Mouse (Mus musculus) thymus, adult 2 months (tissue): Measurements from ENCODE around the gene 2010111I01Rik.

Source experiments
- CTCF ChIP-seq: fragments of 200-500 bp; IDR thresholded peaks from 2 replicates; pipeline ENCODE4 v1.5.1; 2012; ENCODE audit warnings: mild to moderate bottlenecking, control low read depth, low read length, moderate library complexity, borderline replicate concordance; ENCODE audit not compliant: control insufficient read depth, poor library complexity, insufficient read depth; ENCODE audit errors: extremely low read depth
- POLR2A ChIP-seq: fragments of 200-500 bp; IDR thresholded peaks from 2 replicates; pipeline ENCODE4 v1.6.1; 2012; ENCODE audit warnings: mild to moderate bottlenecking, low read length, control low read depth, moderate library complexity; ENCODE audit not compliant: control insufficient read depth, poor library complexity, insufficient read depth; ENCODE audit errors: extremely low read depth

DNA sequence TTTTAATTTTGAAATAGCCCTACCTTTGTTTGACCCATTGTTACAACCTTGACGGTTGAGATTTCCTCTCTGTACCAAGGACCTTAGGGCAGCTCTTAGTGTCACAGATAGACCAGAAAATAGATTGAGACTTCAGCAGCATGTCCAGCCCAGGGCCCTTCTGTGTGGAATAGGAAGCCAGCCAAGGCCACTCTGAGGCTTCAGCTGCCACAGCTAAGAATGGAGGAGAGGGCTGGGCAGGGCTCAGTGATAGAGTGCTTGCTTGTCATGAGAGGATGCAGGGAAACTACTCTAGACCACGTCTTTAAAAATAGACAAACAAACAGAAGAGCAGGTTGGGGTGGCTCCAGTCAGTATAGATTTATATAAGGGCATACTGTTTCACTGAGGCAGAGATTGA lies 234.9 kb downstream of the 2010111I01Rik start:
- no peak for TF ChIP-seq CTCF
- TF ChIP-seq POLR2A: no peak
